Mouse (Mus musculus) adrenal gland, adult 8-10 months (tissue): ENCODE data around the gene Agtpbp1. TPM values are rescaled to one million over a fixed set of nuclear protein-coding genes. Genes with fewer than 3 reads are reported as not detected.
A peak's percentile ranks its signal among the peaks of the same experiment; 100 is the strongest.

Experiments used
- DNase-seq: peaks from one replicate; pipeline ENCODE4 v3.0.0; 2022
- total RNA-seq, 4 experiments: library from RNA; stranded (reverse); gene quantifications; 2 replicates each; pipeline ENCODE4 v1.2.4; 2022

Agtpbp1 gene
- total RNA-seq, 4 experiments from 2014 or later = 30.8 to 52.7 (median 43.7) TPM

- no peak for DNase-seq
These were observed 171.1 kb downstream of the Agtpbp1 start for GRCm38 (mm10) chr13:59413885-59414284.

GRCm38 (mm10) chr13:59412672-59413071 is 172.4 kb downstream of the Agtpbp1 start:
- no peak for DNase-seq

- DNase-seq = no peak
These were observed 177.8 kb downstream of the Agtpbp1 start for GRCm38 (mm10) chr13:59407182-59407581.

GRCm38 (mm10) chr13:59402026-59402775 is 182.8 kb downstream of the Agtpbp1 start:
- DNase-seq = no peak

GRCm38 (mm10) chr13:59397571-59397970 is 187.5 kb downstream of the Agtpbp1 start:
- DNase-seq = peak; percentile 4

Other genes with a start within 250 kb of the Agtpbp1 start
- 10 to 100 TPM; 58.4 to 99.0 (median 93.4) TPM for gene Naa35, start within 50 bp of the Agtpbp1 start, total RNA-seq
- 10 to 100 TPM in 1 of 4 experiments, 1 to 10 TPM in 3; 7.1 to 10.2 (median 8.1) TPM for gene Golm1, start 90.6 kb upstream of the Agtpbp1 start, total RNA-seq
- gene 4921517D22Rik, start 108.9 kb upstream of the Agtpbp1 start, total RNA-seq = not detected
- not detected for gene Spata31d1a, start 125.1 kb upstream of the Agtpbp1 start, total RNA-seq
- not detected for gene Spata31d1b, start 127.1 kb upstream of the Agtpbp1 start, total RNA-seq
- not detected for gene Spata31d1d, start 146.5 kb upstream of the Agtpbp1 start, total RNA-seq
- gene 1700014D04Rik, start 161.5 kb upstream of the Agtpbp1 start, total RNA-seq = under 1 TPM in 2 of 4 experiments, not detected in 2; 0.09 to 0.48 TPM
- gene Isca1, start 184.6 kb upstream of the Agtpbp1 start, total RNA-seq = 10 to 100 TPM; 66.6 to 87.4 (median 84.9) TPM
- gene Gm49354, start 197.0 kb upstream of the Agtpbp1 start, total RNA-seq = not detected
- 10 to 100 TPM; 68.7 to 86.7 (median 74.9) TPM for gene Tut7, start 237.9 kb upstream of the Agtpbp1 start, total RNA-seq